Mouse (Mus musculus) forebrain, embryonic 10.5 days (tissue): Measurements from ENCODE around the gene Cryzl2. TPM values are rescaled to one million over a fixed set of nuclear protein-coding genes. Genes with fewer than 3 reads are reported as not detected.

ENCODE experiments used
- DNase-seq: peaks from one replicate; pipeline ENCODE4 v3.0.0-alpha.2; 2017; ENCODE audit warnings: low spot score; ENCODE audit errors: extremely low spot score
- H3K27ac ChIP-seq: fragments of 300-500 bp; sonication (generic); 2 replicates; pipeline ENCODE4 v1.5.1; 2016; ENCODE audit warnings: mild to moderate bottlenecking
- H3K27me3 ChIP-seq: fragments of 300-500 bp; sonication (generic); 2 replicates; pipeline ENCODE4 v1.6.1; 2016; ENCODE audit warnings: mild to moderate bottlenecking; ENCODE audit not compliant: poor library complexity, severe bottlenecking
- H3K36me3 ChIP-seq: fragments of 300-500 bp; sonication (generic); replicated peaks from 2 replicates; pipeline ENCODE4 v1.6.1; 2016; ENCODE audit warnings: mild to moderate bottlenecking, moderate library complexity
- H3K4me1 ChIP-seq: fragments of 300-500 bp; sonication (generic); 2 replicates; pipeline ENCODE4 v1.6.1; 2016
- H3K4me3 ChIP-seq: fragments of 300-500 bp; sonication (generic); 2 replicates; pipeline ENCODE4 v1.5.1; 2016; ENCODE audit warnings: mild to moderate bottlenecking, moderate library complexity
- H3K9me3 ChIP-seq: fragments of 300-500 bp; sonication (generic); 2 replicates; pipeline ENCODE4 v1.6.1; 2016; ENCODE audit warnings: mild to moderate bottlenecking, moderate library complexity
- WGBS: fragments of 180-500 bp; shearing (Covaris S2); methylation state at CpG from one replicate; pipeline ENCODE4 v1.1.7; 2016; 5-methylcytosine and 5-hydroxymethylcytosine counted together
- polyA plus RNA-seq: library from polyadenylated mRNA; unstranded; fragments of >200 nt; fragmentation: Nextera tagmentation; extraction: Ambion mirVana; gene quantifications from 2 replicates; pipeline ENCODE4 v1.2.1, GENCODE M21; 2016

Cryzl2 gene
- polyA plus RNA-seq, 1 experiment from 2014 or later = 6.7 TPM

- Histone ChIP-seq H3K27ac (no peak overlapping the region), H3K27me3 (no peaks in the 10 kb centered on the region), H3K36me3 (no peaks in the 10 kb centered on the region), H3K4me3 (no peak overlapping the region), H3K9me3 (no peaks in the 10 kb centered on the region), H3K4me1 (no peaks in the 10 kb centered on the region)
- 95% methylated on average over 4 of the region's 4 CpGs for WGBS
- no peak for DNase-seq
These were observed 30.8 kb upstream of the Cryzl2 start for GRCm38 (mm10) chr1:157427604-157428003.

- Histone ChIP-seq H3K27me3 (no peaks in the 10 kb centered on the region), H3K36me3 (no peaks in the 10 kb centered on the region), H3K27ac (no peak overlapping the region), H3K9me3 (no peaks in the 10 kb centered on the region), H3K4me1 (peaks cover 3% of the 10 kb centered on the region), H3K4me3 (no peak overlapping the region)
- WGBS = 93% methylated on average over 3 of the region's 3 CpGs
- DNase-seq = no peak
These were observed 30.0 kb upstream of the Cryzl2 start for GRCm38 (mm10) chr1:157428366-157428765.

- no peak for DNase-seq
- Histone ChIP-seq H3K27ac (no peak overlapping the region), H3K27me3 (0 out of 2 replicates have a peak, but pooled peaks cover 3% of the 10 kb centered on the region), H3K4me3 (no peak overlapping the region), H3K9me3 (no peaks in the 10 kb centered on the region), H3K4me1 (peaks cover 5% of the 10 kb centered on the region), H3K36me3 (no peaks in the 10 kb centered on the region)
- WGBS = 49% methylated on average over 3 of the region's 3 CpGs
These were observed 25.1 kb upstream of the Cryzl2 start for GRCm38 (mm10) chr1:157433316-157433715.

GRCm38 (mm10) chr1:157434404-157434803, 24.0 kb upstream of the Cryzl2 start:
- WGBS = 93% methylated on average over 4 of the region's 4 CpGs
- H3K4me1 ChIP-seq = peaks cover 12% of the 10 kb centered on the region
- no peaks in the 10 kb centered on the region for H3K9me3 ChIP-seq
- H3K27ac ChIP-seq = no peak overlapping the region
- no peaks in the 10 kb centered on the region for H3K36me3 ChIP-seq
- H3K27me3 ChIP-seq = peaks cover 3% of the 10 kb centered on the region; the same call in 1 of the 2 replicates
- no peak overlapping the region for H3K4me3 ChIP-seq
- DNase-seq = no peak

GRCm38 (mm10) chr1:157435926-157436325, 22.5 kb upstream of the Cryzl2 start:
- WGBS = 92% methylated on average over 6 of the region's 6 CpGs
- Histone ChIP-seq H3K27ac (no peak overlapping the region), H3K4me1 (peaks cover 28% of the 10 kb centered on the region), H3K9me3 (no peaks in the 10 kb centered on the region), H3K4me3 (no peak overlapping the region), H3K36me3 (no peaks in the 10 kb centered on the region), H3K27me3 (peaks cover 3% of the 10 kb centered on the region; the same call in 1 of the 2 replicates)
- DNase-seq = no peak

- Histone ChIP-seq H3K27me3 (peaks cover 15% of the 10 kb centered on the region; the same call in 1 of the 2 replicates), H3K4me1 (peaks cover 49% of the 10 kb centered on the region), H3K4me3 (no peak overlapping the region), H3K9me3 (no peaks in the 10 kb centered on the region), H3K27ac (no peak overlapping the region), H3K36me3 (no peaks in the 10 kb centered on the region)
- 85% methylated on average over 2 of the region's 2 CpGs for WGBS
- no peak for DNase-seq
These were observed 20.1 kb upstream of the Cryzl2 start for GRCm38 (mm10) chr1:157438290-157438689.

GRCm38 (mm10) chr1:157439101-157439500, 19.3 kb upstream of the Cryzl2 start:
- H3K27ac ChIP-seq = peak overlapping the region; percentile 85

GRCm38 (mm10) chr1:157439973-157440641, 18.3 kb upstream of the Cryzl2 start:
- Histone ChIP-seq H3K36me3 (no peaks in the 10 kb centered on the region), H3K27ac (peak overlapping the region; percentile 85), H3K27me3 (peaks cover 26% of the 10 kb centered on the region), H3K4me1 (peaks cover 64% of the 10 kb centered on the region), H3K9me3 (no peaks in the 10 kb centered on the region), H3K4me3 (peak overlapping the region; percentile 39)
- peak; percentile 71 for DNase-seq
- 1% methylated on average over 14 of the region's 14 CpGs for WGBS

More at GRCm38 (mm10) chr1:157439101-157439500, 19.3 kb upstream of the Cryzl2 start:
- DNase-seq = no peak
- peaks cover 18% of the 10 kb centered on the region for H3K27me3 ChIP-seq
- no peaks in the 10 kb centered on the region for H3K36me3 ChIP-seq
- 89% methylated on average over 4 of the region's 4 CpGs for WGBS
- H3K9me3 ChIP-seq = no peaks in the 10 kb centered on the region
- H3K4me3 ChIP-seq = no peak overlapping the region
- peaks cover 55% of the 10 kb centered on the region for H3K4me1 ChIP-seq

- Histone ChIP-seq H3K4me3 (peak overlapping the region; percentile 11), H3K9me3 (no peaks in the 10 kb centered on the region), H3K36me3 (no peaks in the 10 kb centered on the region), H3K27me3 (peaks cover 55% of the 10 kb centered on the region), H3K27ac (peak overlapping the region; percentile 83), H3K4me1 (peaks cover 85% of the 10 kb centered on the region)
- DNase-seq = peak; percentile 55
- 9% methylated on average over 14 of the region's 14 CpGs for WGBS
These were observed 15.2 kb upstream of the Cryzl2 start for GRCm38 (mm10) chr1:157443026-157443722.

GRCm38 (mm10) chr1:157443723-157444561, 14.4 kb upstream of the Cryzl2 start:
- DNase-seq = no peak
- peaks cover 62% of the 10 kb centered on the region for H3K27me3 ChIP-seq
- peak overlapping the region; percentile 18 for H3K4me3 ChIP-seq
- no peaks in the 10 kb centered on the region for H3K9me3 ChIP-seq
- 17% methylated on average over 19 of the region's 19 CpGs for WGBS
- no peaks in the 10 kb centered on the region for H3K36me3 ChIP-seq
- peaks cover 90% of the 10 kb centered on the region for H3K4me1 ChIP-seq
- peak overlapping the region; percentile 83 for H3K27ac ChIP-seq

- H3K27me3 ChIP-seq = peaks cover 70% of the 10 kb centered on the region
- no peaks in the 10 kb centered on the region for H3K36me3 ChIP-seq
- DNase-seq = no peak
- 58% methylated on average over 13 of the region's 13 CpGs for WGBS
- no peaks in the 10 kb centered on the region for H3K9me3 ChIP-seq
- H3K4me1 ChIP-seq = peaks cover 90% of the 10 kb centered on the region
- no peak overlapping the region for H3K4me3 ChIP-seq
- peak overlapping the region; percentile 83 for H3K27ac ChIP-seq
These were observed 13.6 kb upstream of the Cryzl2 start for GRCm38 (mm10) chr1:157444632-157445300.

- Histone ChIP-seq H3K4me1 (peaks cover 90% of the 10 kb centered on the region), H3K27me3 (peaks cover 77% of the 10 kb centered on the region), H3K9me3 (no peaks in the 10 kb centered on the region), H3K36me3 (no peaks in the 10 kb centered on the region), H3K4me3 (no peak overlapping the region), H3K27ac (no peak overlapping the region)
- DNase-seq = no peak
- WGBS = 95% methylated on average over 6 of the region's 6 CpGs
These were observed 12.9 kb upstream of the Cryzl2 start for GRCm38 (mm10) chr1:157445398-157445910.
